Mouse (Mus musculus) lung, adult 2 months (tissue): ENCODE measurements around the gene Nosip.

Experiments used
- CTCF ChIP-seq: fragments of 200-500 bp; IDR thresholded peaks from 2 replicates; pipeline ENCODE4 v1.5.1; 2011; ENCODE audit warnings: mild to moderate bottlenecking, low read length, control low read depth; ENCODE audit not compliant: insufficient read depth
- POLR2A ChIP-seq: fragments of 200-500 bp; IDR thresholded peaks from 2 replicates; pipeline ENCODE4 v1.6.1; 2011; ENCODE audit warnings: low read depth, mild to moderate bottlenecking, control low read depth, low read length, borderline replicate concordance; ENCODE audit errors: extremely low read depth

DNA sequence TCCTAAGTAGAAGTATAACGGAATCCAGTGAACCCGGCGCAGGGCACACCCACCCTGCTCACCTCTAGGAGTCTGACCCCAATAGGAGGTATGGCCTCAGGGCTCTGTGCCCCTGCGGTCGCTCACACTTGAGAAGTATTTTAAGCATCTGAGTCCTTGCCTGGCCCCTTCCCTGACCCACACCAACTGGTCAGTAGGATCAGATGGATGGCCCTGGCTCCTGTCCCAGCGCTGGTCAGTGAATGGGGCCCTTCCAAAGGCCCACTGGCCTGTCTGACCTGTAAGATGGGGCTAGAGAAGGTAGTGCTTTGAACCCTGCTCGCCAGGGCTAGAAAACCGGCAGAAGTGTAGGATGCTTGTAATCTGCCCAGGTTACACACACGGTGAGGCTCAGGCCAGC, 21.4 kb upstream of the Nosip start:
- TF ChIP-seq POLR2A, result no peak
- no peak for TF ChIP-seq CTCF
